In genomic region chr11:43434024-43434407, GRCm38 (mm10) we compare ENCODE assay signal across 8 mouse cellular contexts. TPM values are rescaled to one million over a fixed set of nuclear protein-coding genes. Genes with fewer than 3 reads are reported as not detected.
DNase-seq lines count a peak whose midpoint lies in the region; ATAC-seq and TF ChIP-seq lines count a peak whose summit lies in the region.

No protein-coding gene starts in this region.

- H3K4me2 ChIP-seq in liver, embryonic 14.5 days (ENCODE audit: low read depth) = peak overlapping the region; percentile 75

- no peaks in the 10 kb centered on the region for H3K4me1 ChIP-seq in cerebellum, adult 2 months (ENCODE audit: control insufficient read depth, insufficient read depth, low read length)
- H3K4me1 ChIP-seq in thymus, adult 2 months (replicated peaks; ENCODE audit: control insufficient read depth, insufficient read depth, low read length) = peaks cover 5% of the 10 kb centered on the region
- H3K4me1 ChIP-seq in liver, embryonic 14.5 days (replicated peaks; ENCODE audit: control insufficient read depth in 2 of 2, insufficient read depth in 2 of 2, low read length in 1 of 2) = peaks cover 0 to 7% of the 10 kb centered on the region in 2 experiments; a peak in 3 of 4 replicates

- peak overlapping the region; percentile 94 for H3K9ac ChIP-seq in liver, embryonic 14.5 days (replicated peaks)

- ATAC-seq in liver, embryonic 14.5 days (ENCODE audit: insufficient read depth) = peak; percentile 48; the same call in 1 of the 2 replicates

- H3K27ac ChIP-seq in cerebellum, adult 2 months (ENCODE audit: insufficient read depth, low read length) = no peak overlapping the region
- no peak overlapping the region for H3K27ac ChIP-seq in thymus, adult 2 months (ENCODE audit: control insufficient read depth, insufficient read depth, low read length)
- peak overlapping the region; percentile 60 for H3K27ac ChIP-seq in liver, embryonic 14.5 days

- no peak for TF ChIP-seq POLR2A in cerebellum, adult 2 months (IDR thresholded peaks at IDR 0.05; ENCODE audit: borderline replicate concordance, insufficient read depth, low read length)
- TF ChIP-seq POLR2A in thymus, adult 2 months (IDR thresholded peaks at IDR 0.05; ENCODE audit: control insufficient read depth, extremely low read depth, insufficient read depth, low read length, poor library complexity) = no peak

- peaks cover 19% of the 10 kb centered on the region for H3K36me3 ChIP-seq in thymus, adult 2 months (ENCODE audit: control insufficient read depth, insufficient read depth, low read length)
- peaks cover 7% of the 10 kb centered on the region for H3K36me3 ChIP-seq in liver, embryonic 14.5 days (replicated peaks; ENCODE audit: control insufficient read depth, insufficient read depth, low read depth)

- H3K4me3 ChIP-seq in cerebellum, adult 2 months (replicated peaks; ENCODE audit: insufficient read depth, low read depth, low read length) = peak overlapping the region; percentile 89
- peak overlapping the region; percentile 71 for H3K4me3 ChIP-seq in thymus, adult 2 months (ENCODE audit: control insufficient read depth, insufficient read depth, low read length)
- peak overlapping the region; percentile 78 to 92 for H3K4me3 ChIP-seq in liver, embryonic 14.5 days (ENCODE audit: insufficient read depth in 1 of 2, low read depth in 2 of 2, low read length in 2 of 2)

- H3K27me3 ChIP-seq in cerebellum, adult 2 months (ENCODE audit: control insufficient read depth, insufficient read depth, low read length) = no peaks in the 10 kb centered on the region
- no peaks in the 10 kb centered on the region for H3K27me3 ChIP-seq in thymus, adult 2 months (ENCODE audit: control insufficient read depth, insufficient read depth, low read length)
- no peaks in the 10 kb centered on the region for H3K27me3 ChIP-seq in liver, embryonic 14.5 days (ENCODE audit: control insufficient read depth, insufficient read depth, low read length)

- no peak for TF ChIP-seq CTCF in cerebellum, adult 2 months (IDR thresholded peaks at IDR 0.05; ENCODE audit: borderline replicate concordance, insufficient read depth, low read depth, low read length)
- no peak for TF ChIP-seq CTCF in thymus, adult 2 months (IDR thresholded peaks at IDR 0.05; ENCODE audit: borderline replicate concordance, control insufficient read depth, extremely low read depth, insufficient read depth, low read length, poor library complexity)
- no peak for TF ChIP-seq CTCF in liver, embryonic 14.5 days (IDR thresholded peaks at IDR 0.05; ENCODE audit: low read depth)

- no peaks in the 10 kb centered on the region for H3K9me3 ChIP-seq in liver, embryonic 14.5 days (ENCODE audit: control insufficient read depth, low read length)

- 3% methylated on average over 9 of the region's 9 CpGs for WGBS in cerebellum, adult 2 months
- 0% methylated on average over 9 of the region's 9 CpGs for WGBS in thymus, adult 2 months
- WGBS in liver, embryonic 14.5 days (ENCODE audit: insufficient replicate concordance) = under 1% methylated on average over 9 of the region's 9 CpGs

- no peak for DNase-seq in cerebellum, adult 2 months
- DNase-seq in cerebellum, postnatal 4 days (ENCODE audit: low spot score in 2 of 2) = no peak
- DNase-seq in thymus, adult 2 months = no peak
- no peak for DNase-seq in thymus, adult 18-20 months
- no peak for DNase-seq in liver, embryonic 14.5 days (ENCODE audit: low read depth in 3 of 3, low spot score in 3 of 3)
- DNase-seq in layer of hippocampus, adult 8-10 months (ENCODE audit: low spot score in 2 of 2) = no peak
- no peak for DNase-seq in urinary bladder, postnatal 25 days (ENCODE audit: low spot score)
- no peak for DNase-seq in testis, postnatal 14 days (ENCODE audit: low spot score)

- TF ChIP-seq EP300 in liver, embryonic 14.5 days (IDR thresholded peaks at IDR 0.05; ENCODE audit: low read depth) = no peak

RNA-seq across cellular contexts. Expression of gene Slu7, which starts 0.5 kb away (rescaled TPM):
- polyA plus RNA-seq in cerebellum, adult 2 months (2012; rRNA removed) = 27.0 and 28.5 TPM in 2 replicates
- polyA plus RNA-seq in thymus, adult 2 months (2012; rRNA removed) = 4.1 and 4.5 TPM in 2 replicates
- 2.1 and 4.9 TPM in 2 replicates for polyA plus RNA-seq in liver, embryonic 14.5 days (2012; rRNA removed)
- polyA plus RNA-seq in liver, embryonic 14.5 days (2014; fragmentation: Nextera tagmentation; extraction: Ambion mirVana) = 20.8 and 24.1 TPM in 2 replicates
- 10 to 100 TPM; 42.3 to 55.9 (median 51.1) TPM for total RNA-seq in layer of hippocampus, adult 8-10 months (2022)

RNA-seq across cellular contexts. Expression of gene Pttg1, which starts 8.0 kb away (rescaled TPM):
- polyA plus RNA-seq in cerebellum, adult 2 months (2012; rRNA removed) = 102 and 103 TPM in 2 replicates
- 28.5 and 38.8 TPM in 2 replicates for polyA plus RNA-seq in thymus, adult 2 months (2012; rRNA removed)
- 24.9 and 35.0 TPM in 2 replicates for polyA plus RNA-seq in liver, embryonic 14.5 days (2012; rRNA removed)
- 51.0 and 58.2 TPM in 2 replicates for polyA plus RNA-seq in liver, embryonic 14.5 days (2014; fragmentation: Nextera tagmentation; extraction: Ambion mirVana)
- total RNA-seq in layer of hippocampus, adult 8-10 months (2022) = 10 to 100 TPM; 26.2 to 36.5 (median 28.3) TPM

RNA-seq across cellular contexts. Expression of gene C1qtnf2, which starts 40.1 kb away (rescaled TPM):
- polyA plus RNA-seq in cerebellum, adult 2 months (2012; rRNA removed) = 1.8 and 1.9 TPM in 2 replicates
- 1.5 and 3.0 TPM in 2 replicates for polyA plus RNA-seq in thymus, adult 2 months (2012; rRNA removed)
- polyA plus RNA-seq in liver, embryonic 14.5 days (2012; rRNA removed) = 0.18 and 0.41 TPM in 2 replicates
- polyA plus RNA-seq in liver, embryonic 14.5 days (2014; fragmentation: Nextera tagmentation; extraction: Ambion mirVana) = 0.20 and 0.32 TPM in 2 replicates
- 1 to 10 TPM; 1.1 to 3.0 (median 2.1) TPM for total RNA-seq in layer of hippocampus, adult 8-10 months (2022)
